Mouse (Mus musculus): Measurements from ENCODE around the gene Eps8.

DNA sequence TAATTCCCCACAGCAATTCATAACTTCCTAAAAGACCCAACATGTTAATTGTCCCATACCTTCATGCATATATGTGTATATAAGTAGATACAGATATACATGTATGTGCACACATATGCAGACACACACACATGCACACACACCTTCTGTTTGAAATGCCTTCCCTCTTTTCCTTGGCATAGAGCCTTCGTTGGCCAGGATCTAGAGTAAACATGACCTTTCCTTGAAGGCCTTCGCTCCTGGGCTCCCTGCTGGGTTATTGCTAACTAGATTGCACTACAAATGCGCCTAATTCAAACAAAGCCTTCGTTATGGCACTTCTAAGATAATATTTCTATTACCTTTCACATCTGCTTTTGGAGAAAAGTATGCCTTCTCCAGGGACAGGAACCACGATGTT, 20.9 kb upstream of the Eps8 start:
- no peak for TF ChIP-seq POLR2A (IDR thresholded peaks at IDR 0.05; ENCODE audit: low read depth, low read length)
- TF ChIP-seq CTCF (conservative IDR thresholded peaks at IDR 0.05; ENCODE audit: insufficient read depth, insufficient read length, low read depth, low read length) = no peak
